Mouse (Mus musculus) T-helper 17 cell (primary cell): ENCODE data around the gene Ssxa1.
"Not testable (repeated sequence)": the region's sequence is repeated elsewhere in the genome, so short reads cannot be mapped to it uniquely, and the experiment has no call there.

Source experiments
- in situ Hi-C, 2 experiments: fragments of 300-600 bp; cut with MboI, MseI; formaldehyde crosslinking; loops; 1 replicate in 1 of 2; 2 replicates in 1 of 2; pipeline ENCODE4 v1.15.1; 2025; ENCODE audit warnings: high pct_unique_total_duplicates in 2 of 2

The Ssxa1 gene

GRCm38 (mm10) chrX:21115520-21115919 is at the start of gene Ssxa1:
Ssxa1 (plus strand) TSS chrX:21115820.
- in situ Hi-C loops = no loop called here

- in situ Hi-C loops = no loop called here
These were observed 47.5 kb upstream of the Ssxa1 start, which contains the start of gene Spaca5 for GRCm38 (mm10) chrX:21068106-21068505. Spaca5 (plus strand) TSS chrX:21068406.

DNA sequence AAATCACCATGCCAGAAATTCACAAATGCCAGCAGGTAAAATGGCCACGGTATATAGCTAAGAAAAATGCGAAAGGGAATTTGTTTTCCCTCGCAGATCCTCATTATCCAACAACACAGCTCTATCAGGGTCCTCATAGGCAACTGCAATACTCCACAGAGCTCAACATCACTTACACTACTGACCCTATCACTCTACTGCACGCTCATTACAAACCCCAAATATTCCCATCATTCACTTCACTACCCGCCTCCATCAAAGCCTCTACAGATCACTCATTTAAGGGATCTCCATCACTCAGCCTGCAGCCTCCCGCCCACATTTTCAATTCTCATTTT is 27.0 kb upstream of the Ssxa1 start:
- in situ Hi-C loops = no loop called here

GRCm38 (mm10) chrX:21088983-21089866 is 26.4 kb upstream of the Ssxa1 start, which contains the start of gene Zfp300:
Zfp300 (minus strand) TSS chrX:21089527.
- in situ Hi-C loops = no loop called here

GRCm38 (mm10) chrX:21089867-21090239 is 25.8 kb upstream of the Ssxa1 start:
- in situ Hi-C loops = loop anchor here in 1 of 2 experiments (10.0 kb wide), 1 partner anchor 255 kb away; no protein-coding TSS in a partner anchor

DNA sequence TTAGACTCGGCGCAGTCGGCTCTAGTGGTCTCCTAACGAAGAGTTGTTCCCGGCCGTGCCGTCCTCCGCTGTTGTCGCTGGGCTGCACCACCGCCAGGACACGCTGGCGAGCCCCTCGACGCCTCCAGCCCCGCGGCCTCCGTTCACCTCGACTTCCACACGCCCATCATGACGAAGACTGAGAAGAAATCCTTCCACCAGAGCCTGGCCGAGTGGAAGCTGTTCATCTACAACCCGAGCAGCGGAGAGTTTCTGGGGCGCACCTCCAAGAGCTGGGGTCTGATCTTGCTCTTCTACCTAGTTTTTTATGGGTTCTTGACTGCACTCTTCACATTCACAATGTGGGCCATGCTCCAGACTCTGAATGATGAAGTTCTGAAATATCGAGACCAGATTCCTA is 31.1 kb downstream of the Ssxa1 start:
- in situ Hi-C loops = not testable (repeated sequence)
